Mouse (Mus musculus) forebrain, embryonic 11.5 days (tissue): ENCODE data around the gene Smg5. TPM values are rescaled to one million over a fixed set of nuclear protein-coding genes. Genes with fewer than 3 reads are reported as not detected.
"Not testable (repeated sequence)": the region's sequence is repeated elsewhere in the genome, so short reads cannot be mapped to it uniquely, and the experiment has no call there.

Source experiments
- ATAC-seq: fragments of 200-750 bp; cut with Nextera tagmentation; replicated peaks from 2 replicates; pipeline ENCODE4 v1.8.0; 2017; ENCODE audit warnings: moderate TSS enrichment; ENCODE audit not compliant: low FRiP score
- DNase-seq: peaks from one replicate; pipeline ENCODE4 v3.0.0-alpha.2; 2017; ENCODE audit warnings: low spot score
- H3K27ac ChIP-seq: fragments of 300-500 bp; sonication (generic); 2 replicates; pipeline ENCODE4 v1.5.1; 2014; ENCODE audit warnings: low read depth, low read length
- H3K27me3 ChIP-seq: fragments of 300-500 bp; sonication (generic); 2 replicates; pipeline ENCODE4 v1.6.1; 2014; ENCODE audit warnings: mild to moderate bottlenecking, low read length, mixed read lengths; ENCODE audit not compliant: control insufficient read depth, insufficient read depth
- H3K36me3 ChIP-seq: fragments of 300-500 bp; sonication (generic); 2 replicates; pipeline ENCODE4 v1.6.1; 2014; ENCODE audit warnings: mild to moderate bottlenecking, low read length, moderate library complexity, mixed read lengths; ENCODE audit not compliant: control insufficient read depth, insufficient read depth
- H3K4me1 ChIP-seq: fragments of 300-500 bp; sonication (generic); replicated peaks from 2 replicates; pipeline ENCODE4 v1.6.1; 2014; ENCODE audit warnings: low read length, mixed read lengths; ENCODE audit not compliant: control insufficient read depth, insufficient read depth
- H3K4me2 ChIP-seq: fragments of 300-500 bp; sonication (generic); 2 replicates; pipeline ENCODE4 v1.6.1; 2014; ENCODE audit warnings: low read depth, mild to moderate bottlenecking, low read length, moderate library complexity, mixed read lengths; ENCODE audit not compliant: severe bottlenecking
- H3K4me3 ChIP-seq: fragments of 300-500 bp; sonication (generic); 2 replicates; pipeline ENCODE4 v1.5.1; 2014; ENCODE audit warnings: low read depth, low read length
- H3K9ac ChIP-seq: fragments of 300-500 bp; sonication (generic); 2 replicates; pipeline ENCODE4 v1.6.1; 2014; ENCODE audit warnings: low read length
- H3K9me3 ChIP-seq: fragments of 300-500 bp; sonication (generic); 2 replicates; pipeline ENCODE4 v1.6.1; 2016; ENCODE audit warnings: low read length, mixed read lengths; ENCODE audit not compliant: control insufficient read depth
- WGBS: fragments of 180-500 bp; shearing (Covaris S2); extraction: QIAGEN DNeasy Blood & Tissue Kit; methylation state at CpG from one replicate; pipeline ENCODE4 v1.1.7; 2014; 5-methylcytosine and 5-hydroxymethylcytosine counted together
- polyA plus RNA-seq: library from polyadenylated mRNA; unstranded; fragments of >200 nt; fragmentation: Nextera tagmentation; extraction: Ambion mirVana; gene quantifications from 2 replicates; pipeline ENCODE4 v1.2.1, GENCODE M21; 2014

Smg5 gene
- polyA plus RNA-seq, 1 experiment from 2014 or later, result 70.6 TPM

DNA sequence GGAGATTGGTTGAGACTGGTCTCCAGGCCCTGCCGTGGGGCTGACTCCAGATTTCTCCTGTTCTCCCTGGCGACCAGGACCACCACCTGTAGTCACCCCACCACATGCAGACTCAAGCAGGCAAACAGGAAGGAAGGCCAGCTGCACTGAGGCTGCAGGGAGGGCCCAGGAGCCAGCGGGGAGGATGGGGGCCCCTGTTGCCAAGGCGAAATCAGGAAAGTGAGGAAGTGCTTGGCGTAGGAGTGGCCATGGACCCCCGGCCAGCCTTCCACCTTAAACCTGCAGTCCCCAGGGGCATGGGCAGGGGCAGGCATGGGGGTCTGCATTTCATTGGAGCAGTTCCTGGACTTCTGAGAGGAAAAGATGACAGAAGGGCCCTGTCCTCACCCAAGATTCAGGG lies 25.0 kb downstream of the Smg5 start:
- 85% methylated on average over 6 of the region's 6 CpGs for WGBS
- Histone ChIP-seq H3K4me2 (no peak overlapping the region), H3K4me3 (no peak overlapping the region), H3K9ac (no peak overlapping the region), H3K27ac (no peak overlapping the region), H3K9me3 (no peaks in the 10 kb centered on the region), H3K4me1 (no peaks in the 10 kb centered on the region; the same call in 1 of the 2 replicates), H3K27me3 (peaks cover 13% of the 10 kb centered on the region), H3K36me3 (peaks cover 19% of the 10 kb centered on the region)
- DNase-seq (peak; percentile 56), ATAC-seq (no peak)

DNA sequence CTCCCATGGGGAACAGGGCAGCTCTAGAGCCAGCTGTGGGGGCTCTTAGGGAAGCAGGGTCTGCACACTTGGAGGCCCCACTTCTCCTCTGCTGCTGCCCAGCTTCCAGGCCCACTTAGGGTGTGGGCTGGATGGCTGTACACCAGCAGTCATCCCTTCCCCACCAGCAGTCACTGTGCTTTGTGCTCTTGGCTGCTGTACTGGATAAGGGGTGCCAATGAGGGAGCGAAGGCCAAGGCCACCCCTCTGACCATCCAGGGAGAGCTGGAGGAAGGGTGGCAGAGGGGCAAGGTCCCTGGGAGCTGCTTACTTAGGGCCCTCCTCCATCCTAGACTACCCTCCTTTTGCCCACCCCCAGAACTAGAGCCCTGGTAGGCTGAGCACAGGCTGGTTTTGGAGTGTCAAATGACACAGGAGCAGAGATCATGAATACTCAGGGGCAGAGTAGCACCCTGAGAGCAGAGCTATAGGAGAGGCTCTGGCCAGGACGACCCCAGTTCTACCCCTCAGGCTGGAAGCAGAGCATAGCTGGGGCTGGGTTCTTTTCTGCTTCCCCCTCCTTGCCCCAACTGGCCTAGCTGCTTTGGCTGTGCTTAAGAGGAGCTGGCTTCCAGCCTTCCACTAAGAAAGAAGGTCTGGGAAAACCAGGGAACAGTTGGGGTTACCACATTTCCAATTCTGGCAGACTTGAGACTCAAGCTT lies 25.7 kb downstream of the Smg5 start:
- no peak overlapping the region for H3K9ac ChIP-seq
- H3K36me3 ChIP-seq, result peaks cover 17% of the 10 kb centered on the region
- H3K4me2 ChIP-seq, result no peak overlapping the region
- H3K4me1 ChIP-seq, result no peaks in the 10 kb centered on the region; the same call in 1 of the 2 replicates
- no peak overlapping the region for H3K4me3 ChIP-seq
- peaks cover 14% of the 10 kb centered on the region for H3K27me3 ChIP-seq
- no peak overlapping the region for H3K27ac ChIP-seq
- ATAC-seq (no peak), DNase-seq (peak; percentile 41)
- no peaks in the 10 kb centered on the region for H3K9me3 ChIP-seq
- 100% methylated on average over 2 of the region's 2 CpGs for WGBS

DNA sequence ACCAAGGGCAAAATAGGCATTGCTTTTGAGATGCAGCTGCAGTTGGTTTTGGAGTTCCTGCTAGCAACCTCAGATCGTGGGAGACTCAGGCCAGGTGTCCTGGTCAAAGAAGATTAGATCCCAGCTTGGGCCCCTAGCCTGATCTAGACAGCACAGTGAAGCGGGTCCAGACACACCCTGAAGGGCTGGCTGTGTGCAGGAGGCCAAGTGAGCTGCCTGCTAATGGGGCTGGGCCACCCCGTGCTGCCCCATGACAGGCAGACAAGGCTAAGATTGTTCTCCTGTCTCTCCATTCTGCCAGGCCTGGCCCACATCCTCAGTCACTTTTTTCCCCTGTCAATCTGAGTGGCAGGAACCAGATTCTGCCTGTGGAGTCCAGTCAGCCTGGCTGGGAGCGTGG lies 27.6 kb downstream of the Smg5 start:
- WGBS, result 66% methylated on average over 4 of the region's 4 CpGs
- H3K4me2 ChIP-seq, result no peak overlapping the region
- no peaks in the 10 kb centered on the region; the same call in 1 of the 2 replicates for H3K4me1 ChIP-seq

DNA sequence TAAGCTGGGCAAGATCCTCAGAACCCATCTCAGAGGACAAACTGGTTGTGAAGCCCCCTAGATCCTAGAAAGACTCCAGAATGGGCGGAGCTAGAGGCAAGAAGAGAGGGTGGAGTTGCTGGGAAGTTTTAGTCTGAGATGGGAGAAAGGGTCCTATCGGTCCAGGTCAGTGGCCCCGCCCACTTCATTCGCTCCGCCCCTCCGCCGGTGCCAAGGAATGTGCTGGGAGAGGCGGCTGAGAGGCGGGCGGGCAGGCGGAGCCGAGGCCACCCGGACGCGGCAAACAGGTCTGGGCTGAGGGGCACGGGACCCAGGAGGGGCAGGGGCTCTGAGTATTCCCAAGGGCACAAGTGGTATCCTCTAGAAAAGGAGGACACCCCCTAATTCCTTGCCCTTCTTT lies 28.3 kb downstream of the Smg5 start, which contains the start of gene Paqr6:
TSS of gene Paqr6 (plus strand) at position 248 of the 400 bp plus-strand sequence.
- DNase-seq (peak; percentile 73), ATAC-seq (no peak; the same call in 1 of the 2 replicates)
- no peaks in the 10 kb centered on the region; the same call in 1 of the 2 replicates for H3K4me1 ChIP-seq
- WGBS, result 3% methylated on average over 16 of the region's 16 CpGs
- H3K36me3 ChIP-seq, result peaks cover 12% of the 10 kb centered on the region
- peaks cover 14% of the 10 kb centered on the region for H3K27me3 ChIP-seq
- H3K4me3 ChIP-seq, result no peak within 1 kb of the TSS
- no peak within 1 kb of the TSS for H3K9ac ChIP-seq
- 0 out of 2 replicates have a peak within 1 kb of the TSS, but pooled peaks have one; percentile 24 for H3K4me2 ChIP-seq
- H3K9me3 ChIP-seq, result no peaks in the 10 kb centered on the region
- H3K27ac ChIP-seq, result no peak within 1 kb of the TSS

More for the DNA sequence above, 27.6 kb downstream of the Smg5 start:
- DNase-seq (peak; percentile 54), ATAC-seq (no peak)
- Histone ChIP-seq H3K9ac (no peak overlapping the region), H3K4me3 (no peak overlapping the region), H3K27me3 (peaks cover 14% of the 10 kb centered on the region), H3K9me3 (no peaks in the 10 kb centered on the region), H3K36me3 (peaks cover 17% of the 10 kb centered on the region), H3K27ac (no peak overlapping the region)

DNA sequence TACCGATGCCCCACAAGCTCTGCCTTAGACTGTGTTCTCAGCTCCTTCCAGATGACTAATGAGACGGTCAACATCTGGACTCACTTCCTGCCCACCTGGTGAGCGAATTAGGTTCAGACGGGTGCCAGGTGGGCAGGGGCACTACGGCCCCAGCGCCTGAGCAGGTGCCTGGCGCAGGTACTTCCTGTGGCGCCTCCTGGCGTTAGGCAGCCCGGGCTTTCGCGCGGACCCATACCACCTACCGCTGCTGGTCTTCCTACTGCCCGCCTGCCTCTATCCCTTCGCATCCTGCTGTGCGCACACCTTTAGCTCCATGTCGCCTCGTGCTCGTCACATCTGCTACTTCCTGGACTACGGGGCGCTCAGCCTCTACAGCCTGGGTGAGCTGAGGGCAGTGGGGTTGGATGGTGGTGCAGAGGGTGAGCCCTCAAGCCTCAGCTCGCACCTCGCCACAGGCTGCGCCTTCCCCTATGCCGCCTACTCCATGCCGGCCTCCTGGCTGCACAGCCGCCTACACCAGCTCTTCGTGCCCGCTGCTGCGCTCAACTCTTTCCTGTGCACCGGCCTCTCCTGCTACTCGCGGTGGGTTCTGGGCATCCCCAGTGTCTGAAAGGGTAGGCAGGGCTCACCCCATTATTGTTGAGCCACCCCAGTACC lies 29.8 kb downstream of the Smg5 start:
- no peak overlapping the region for H3K4me3 ChIP-seq
- 33% methylated on average over 34 of the region's 34 CpGs for WGBS
- peaks cover 14% of the 10 kb centered on the region for H3K27me3 ChIP-seq
- H3K4me2 ChIP-seq, result no peak overlapping the region
- ATAC-seq (no peak), DNase-seq (no peak)
- H3K36me3 ChIP-seq, result peaks cover 2% of the 10 kb centered on the region; the same call in 1 of the 2 replicates
- no peaks in the 10 kb centered on the region; the same call in 1 of the 2 replicates for H3K4me1 ChIP-seq
- peaks cover 5% of the 10 kb centered on the region; the same call in 1 of the 2 replicates for H3K9me3 ChIP-seq
- no peak overlapping the region for H3K27ac ChIP-seq
- no peak overlapping the region for H3K9ac ChIP-seq

DNA sequence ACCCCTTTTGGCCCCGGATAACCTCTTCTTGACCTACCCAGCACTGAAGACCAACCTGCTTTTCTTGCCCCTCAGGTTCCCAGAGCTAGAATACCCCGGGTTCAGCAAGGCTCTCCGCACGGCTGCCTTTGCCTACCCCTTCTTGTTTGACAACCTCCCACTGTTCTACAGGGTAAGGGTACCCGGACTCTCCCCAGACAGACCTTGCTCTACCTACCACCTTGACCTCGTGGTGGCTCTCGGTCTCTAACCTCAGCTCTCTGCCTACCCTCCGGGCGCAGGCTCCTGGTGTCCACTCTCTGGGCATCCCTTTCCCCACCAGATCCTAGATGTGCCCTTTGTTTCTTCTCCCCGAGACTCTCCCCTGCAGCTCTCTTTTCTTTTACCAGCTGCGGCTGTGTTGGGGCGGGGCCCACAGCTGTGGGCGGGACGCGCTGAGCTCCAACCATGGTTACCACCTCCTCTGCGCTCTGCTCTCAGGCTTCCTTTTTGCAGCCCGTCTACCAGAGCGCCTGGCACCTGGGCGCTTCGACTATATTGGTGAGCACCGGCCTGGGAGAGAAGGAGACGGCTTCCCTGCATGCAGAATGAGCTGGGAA lies 30.9 kb downstream of the Smg5 start:
- not testable (repeated sequence) for H3K4me1 ChIP-seq, H3K9me3 ChIP-seq, H3K9ac ChIP-seq, H3K36me3 ChIP-seq, H3K27ac ChIP-seq
- H3K4me2 ChIP-seq, result peak overlapping the region; percentile 32
- peaks cover 14% of the 10 kb centered on the region for H3K27me3 ChIP-seq
- 2% methylated on average over 18 of the region's 22 CpGs for WGBS
- H3K4me3 ChIP-seq, result peak overlapping the region; percentile 12; the same call in 1 of the 2 replicates
- ATAC-seq, result peak; percentile 83
- DNase-seq, result peak; percentile 66

DNA sequence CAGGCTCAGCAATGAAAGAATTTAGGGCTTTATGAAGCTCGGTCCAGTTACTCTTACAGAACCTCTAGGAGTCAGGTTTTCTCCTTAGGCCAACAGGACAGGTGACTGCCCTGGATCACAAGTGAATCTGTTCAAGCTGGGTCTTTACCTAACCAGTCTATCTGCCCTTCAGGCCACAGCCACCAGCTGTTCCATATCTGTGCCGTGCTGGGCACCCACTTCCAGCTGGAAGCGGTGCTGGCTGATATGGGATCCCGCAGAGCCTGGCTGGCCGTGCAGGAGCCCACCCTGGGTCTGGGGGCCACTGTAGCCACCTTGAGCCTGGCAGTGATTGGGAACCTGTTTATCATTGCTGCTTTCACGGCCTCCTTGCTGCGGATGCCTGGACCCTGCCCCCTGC lies 31.5 kb downstream of the Smg5 start:
- H3K27ac ChIP-seq, H3K36me3 ChIP-seq, H3K9ac ChIP-seq, ATAC-seq, H3K4me2 ChIP-seq, H3K4me1 ChIP-seq, H3K4me3 ChIP-seq, H3K9me3 ChIP-seq, DNase-seq: not testable (repeated sequence)
- WGBS, result 35% methylated on average over 3 of the region's 7 CpGs
- peaks cover 14% of the 10 kb centered on the region for H3K27me3 ChIP-seq

DNA sequence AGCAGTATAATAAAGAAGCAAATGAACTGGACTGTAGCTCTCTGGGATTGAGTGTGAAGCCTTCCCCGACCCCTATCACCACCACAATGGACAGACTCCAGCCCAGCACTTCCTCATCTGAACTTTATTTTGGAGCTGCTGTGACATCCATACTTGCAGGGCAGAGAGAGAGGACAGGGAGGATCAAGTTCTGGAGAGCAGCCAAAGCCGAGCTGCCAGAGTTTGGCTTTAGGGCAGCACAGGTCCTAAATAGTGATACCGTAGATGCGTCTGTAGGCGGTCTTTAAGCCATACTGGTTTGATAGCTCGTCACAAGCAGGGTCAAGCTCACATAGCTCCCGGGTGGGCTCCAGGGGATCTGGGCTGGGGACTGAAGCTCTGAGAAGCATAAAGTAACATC lies 32.5 kb downstream of the Smg5 start:
- not testable (repeated sequence) for H3K4me2 ChIP-seq, DNase-seq, ATAC-seq, H3K27ac ChIP-seq, H3K9me3 ChIP-seq, H3K4me3 ChIP-seq, H3K36me3 ChIP-seq, H3K9ac ChIP-seq, H3K4me1 ChIP-seq
- H3K27me3 ChIP-seq, result peaks cover 14% of the 10 kb centered on the region
- 91% methylated on average over 7 of the region's 7 CpGs for WGBS
